Comparison of ENCODE assay signal across 34 mouse cellular contexts in the genomic region with DNA sequence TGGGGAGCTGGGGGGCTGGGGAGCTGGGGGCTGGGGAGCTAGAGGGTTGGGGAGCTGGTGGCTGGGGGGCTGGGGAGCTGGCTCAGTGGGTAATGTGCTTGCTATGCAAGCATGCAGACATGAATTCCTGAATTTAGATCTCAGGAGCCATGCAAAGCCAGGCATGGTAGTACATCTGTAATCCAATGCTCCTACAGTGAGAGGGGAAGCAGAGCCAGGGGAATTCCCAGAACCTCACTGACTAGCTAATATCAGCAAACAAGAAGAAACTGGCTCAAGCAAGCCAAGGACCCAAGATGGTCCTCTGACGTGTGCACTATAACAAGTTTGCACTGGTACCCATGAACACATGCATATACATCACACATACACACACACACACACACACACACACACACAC. TPM values are rescaled to one million over a fixed set of nuclear protein-coding genes. Genes with fewer than 3 reads are reported as not detected.
A peak's percentile ranks its signal among the peaks of the same experiment; 100 is the strongest.
DNase-seq lines count a peak whose midpoint lies in the region; ATAC-seq and TF ChIP-seq lines count a peak whose summit lies in the region.
"Had no signal": no experiment of that assay in that cellular context is flagged by ENCODE, and none has a peak within 500 bp of the region (broad histone marks: within the 10 kb centered on the region; RNA-seq: fewer than 3 reads in every experiment).

No protein-coding gene starts in this region.

- DNase-seq in embryonic facial prominence, embryonic 11.5 days (ENCODE audit: low spot score), result peak; percentile 22
- no peak for DNase-seq in embryonic facial prominence, embryonic 10.5 days (ENCODE audit: low spot score)
- no peak for DNase-seq in hindbrain, embryonic 10.5 days (ENCODE audit: low spot score)
- no peak for DNase-seq in hindbrain, embryonic 14.5 days (ENCODE audit: low spot score)
- DNase-seq in 3T3-L1 (ENCODE audit: low read depth, low spot score), result peak; percentile 20
- peak; percentile 54 for DNase-seq in limb, embryonic 14.5 days (ENCODE audit: low spot score)
- no peak for DNase-seq in thymus, adult 2 months
- DNase-seq: adrenal gland, adult 2 months; adrenal gland, postnatal 36 days; cerebellum, adult 18-20 months; cerebellum, postnatal 14 days; gastrocnemius, adult 2 months; heart, postnatal 10 days; kidney, adult 9 months; kidney, postnatal 10 days; layer of hippocampus, adult 9-11 months; liver, postnatal 0 days; lung, postnatal 36 days; right cerebral cortex, postnatal 4 days had no signal

- TF ChIP-seq CTCF in thymus, adult 2 months (IDR thresholded peaks at IDR 0.05; ENCODE audit: borderline replicate concordance, control insufficient read depth, extremely low read depth, insufficient read depth, low read length, poor library complexity), result no peak

- H3K27me3 ChIP-seq in embryonic facial prominence, embryonic 11.5 days (ENCODE audit: control insufficient read depth, insufficient read depth, low read length), result no peaks in the 10 kb centered on the region
- H3K27me3 ChIP-seq in embryonic facial prominence, embryonic 10.5 days (replicated peaks; ENCODE audit: low read depth, poor library complexity, severe bottlenecking), result no peaks in the 10 kb centered on the region
- H3K27me3 ChIP-seq in hindbrain, embryonic 10.5 days (ENCODE audit: insufficient read depth, poor library complexity, severe bottlenecking), result no peaks in the 10 kb centered on the region
- no peaks in the 10 kb centered on the region for H3K27me3 ChIP-seq in hindbrain, embryonic 14.5 days (ENCODE audit: control insufficient read depth, insufficient read depth, low read length)
- no peaks in the 10 kb centered on the region for H3K27me3 ChIP-seq in limb, embryonic 14.5 days (ENCODE audit: control insufficient read depth, insufficient read depth, low read length)
- H3K27me3 ChIP-seq in thymus, adult 2 months (ENCODE audit: control insufficient read depth, insufficient read depth, low read length), result no peaks in the 10 kb centered on the region
- H3K27me3 ChIP-seq: forebrain, embryonic 15.5 days; limb, embryonic 12.5 days; liver, embryonic 12.5 days; neural tube, embryonic 13.5 days had no signal

- TF ChIP-seq POLR2A in limb, embryonic 14.5 days (IDR thresholded peaks at IDR 0.05; ENCODE audit: borderline replicate concordance, extremely low read depth, insufficient read depth, insufficient read length), result no peak
- no peak for TF ChIP-seq POLR2A in thymus, adult 2 months (IDR thresholded peaks at IDR 0.05; ENCODE audit: control insufficient read depth, extremely low read depth, insufficient read depth, low read length, poor library complexity)

- H3K27ac ChIP-seq in embryonic facial prominence, embryonic 11.5 days (replicated peaks; ENCODE audit: low read depth, low read length), result no peak overlapping the region
- no peak overlapping the region for H3K27ac ChIP-seq in embryonic facial prominence, embryonic 10.5 days (replicated peaks)
- H3K27ac ChIP-seq in hindbrain, embryonic 10.5 days, result peak overlapping the region; percentile 35; the same call in 1 of the 2 replicates
- H3K27ac ChIP-seq in hindbrain, embryonic 14.5 days, result no peak overlapping the region
- no peak overlapping the region for H3K27ac ChIP-seq in limb, embryonic 14.5 days (replicated peaks; ENCODE audit: low read depth, low read length)
- no peak overlapping the region for H3K27ac ChIP-seq in thymus, adult 2 months (ENCODE audit: control insufficient read depth, insufficient read depth, low read length)
- H3K27ac ChIP-seq: forebrain, embryonic 10.5 days; forebrain, embryonic 15.5 days; gastrocnemius, adult 2 months; limb, embryonic 12.5 days; liver, embryonic 12.5 days; neural tube, embryonic 13.5 days had no signal

- WGBS in embryonic facial prominence, embryonic 11.5 days, result 69% methylated on average over 1 of the region's 1 CpGs
- WGBS in embryonic facial prominence, embryonic 10.5 days, result 76% methylated on average over 1 of the region's 1 CpGs
- WGBS in hindbrain, embryonic 10.5 days, result 79% methylated on average over 1 of the region's 1 CpGs
- WGBS in hindbrain, embryonic 14.5 days, result 85% methylated on average over 1 of the region's 1 CpGs
- 64% methylated on average over 1 of the region's 1 CpGs for WGBS in limb, embryonic 14.5 days
- WGBS in thymus, adult 2 months, result 92% methylated on average over 1 of the region's 1 CpGs

- H3K4me3 ChIP-seq in embryonic facial prominence, embryonic 11.5 days (ENCODE audit: low read depth, low read length), result no peak overlapping the region
- no peak overlapping the region for H3K4me3 ChIP-seq in embryonic facial prominence, embryonic 10.5 days
- H3K4me3 ChIP-seq in hindbrain, embryonic 10.5 days, result no peak overlapping the region
- no peak overlapping the region for H3K4me3 ChIP-seq in hindbrain, embryonic 14.5 days (replicated peaks; ENCODE audit: low read length)
- H3K4me3 ChIP-seq in limb, embryonic 14.5 days (replicated peaks; ENCODE audit: low read length), result no peak overlapping the region
- H3K4me3 ChIP-seq in thymus, adult 2 months (ENCODE audit: control insufficient read depth, insufficient read depth, low read length), result no peak overlapping the region
- H3K4me3 ChIP-seq: forebrain, embryonic 10.5 days; forebrain, embryonic 15.5 days; gastrocnemius, adult 2 months; limb, embryonic 12.5 days; liver, embryonic 12.5 days; neural tube, embryonic 13.5 days had no signal

- no peaks in the 10 kb centered on the region for H3K9me3 ChIP-seq in embryonic facial prominence, embryonic 11.5 days (replicated peaks; ENCODE audit: control insufficient read depth, low read length)
- H3K9me3 ChIP-seq in embryonic facial prominence, embryonic 10.5 days, result no peaks in the 10 kb centered on the region
- H3K9me3 ChIP-seq in hindbrain, embryonic 10.5 days, result no peaks in the 10 kb centered on the region
- no peaks in the 10 kb centered on the region for H3K9me3 ChIP-seq in hindbrain, embryonic 14.5 days (ENCODE audit: control insufficient read depth, low read length)
- no peaks in the 10 kb centered on the region for H3K9me3 ChIP-seq in limb, embryonic 14.5 days (ENCODE audit: control insufficient read depth, low read length)
- H3K9me3 ChIP-seq: forebrain, embryonic 10.5 days; forebrain, embryonic 15.5 days; limb, embryonic 12.5 days; liver, embryonic 12.5 days; neural tube, embryonic 13.5 days had no signal

- no peak overlapping the region for H3K9ac ChIP-seq in embryonic facial prominence, embryonic 11.5 days (replicated peaks; ENCODE audit: low read length)
- no peak overlapping the region for H3K9ac ChIP-seq in hindbrain, embryonic 14.5 days
- no peak overlapping the region for H3K9ac ChIP-seq in limb, embryonic 14.5 days (ENCODE audit: low read depth, low read length, severe bottlenecking)
- H3K9ac ChIP-seq: forebrain, embryonic 15.5 days; limb, embryonic 12.5 days; liver, embryonic 12.5 days; liver, postnatal 0 days; neural tube, embryonic 13.5 days had no signal

- ATAC-seq in embryonic facial prominence, embryonic 11.5 days (replicated peaks; ENCODE audit: insufficient number of reproducible peaks, low FRiP score, low TSS enrichment, low read depth), result no peak
- no peak for ATAC-seq in hindbrain, embryonic 14.5 days (ENCODE audit: low FRiP score)
- 0 out of 2 replicates have a peak, but pooled peaks have one; percentile 47 for ATAC-seq in limb, embryonic 14.5 days (ENCODE audit: low FRiP score, low read depth)
- ATAC-seq: forebrain, embryonic 15.5 days; intestine, embryonic 16.5 days; liver, embryonic 12.5 days; liver, postnatal 0 days had no signal

- H3K4me2 ChIP-seq in embryonic facial prominence, embryonic 11.5 days (ENCODE audit: low read depth, low read length), result no peak overlapping the region
- H3K4me2 ChIP-seq in hindbrain, embryonic 14.5 days (replicated peaks), result no peak overlapping the region
- H3K4me2 ChIP-seq in limb, embryonic 14.5 days (replicated peaks; ENCODE audit: low read depth, low read length, severe bottlenecking), result no peak overlapping the region
- H3K4me2 ChIP-seq: forebrain, embryonic 15.5 days; heart, embryonic 11.5 days; limb, embryonic 12.5 days; liver, embryonic 12.5 days; midbrain, embryonic 11.5 days; neural tube, embryonic 13.5 days had no signal

- no peaks in the 10 kb centered on the region for H3K36me3 ChIP-seq in embryonic facial prominence, embryonic 11.5 days (replicated peaks; ENCODE audit: control insufficient read depth, insufficient read depth, low read depth, low read length)
- no peaks in the 10 kb centered on the region for H3K36me3 ChIP-seq in embryonic facial prominence, embryonic 10.5 days (replicated peaks)
- no peaks in the 10 kb centered on the region for H3K36me3 ChIP-seq in hindbrain, embryonic 10.5 days
- no peaks in the 10 kb centered on the region for H3K36me3 ChIP-seq in hindbrain, embryonic 14.5 days (replicated peaks; ENCODE audit: control insufficient read depth, insufficient read depth)
- H3K36me3 ChIP-seq in limb, embryonic 14.5 days (ENCODE audit: control insufficient read depth, insufficient read depth, low read length), result no peaks in the 10 kb centered on the region
- no peaks in the 10 kb centered on the region for H3K36me3 ChIP-seq in thymus, adult 2 months (ENCODE audit: control insufficient read depth, insufficient read depth, low read length)
- H3K36me3 ChIP-seq: forebrain, embryonic 10.5 days; forebrain, embryonic 15.5 days; limb, embryonic 12.5 days; liver, embryonic 12.5 days; neural tube, embryonic 13.5 days had no signal

- no peaks in the 10 kb centered on the region for H3K4me1 ChIP-seq in embryonic facial prominence, embryonic 11.5 days (ENCODE audit: control insufficient read depth, insufficient read depth, low read length)
- H3K4me1 ChIP-seq in embryonic facial prominence, embryonic 10.5 days, result peaks cover 16% of the 10 kb centered on the region
- H3K4me1 ChIP-seq in hindbrain, embryonic 10.5 days (replicated peaks), result peaks cover 11% of the 10 kb centered on the region
- H3K4me1 ChIP-seq in hindbrain, embryonic 14.5 days (replicated peaks; ENCODE audit: control insufficient read depth, insufficient read depth, low read length), result no peaks in the 10 kb centered on the region
- no peaks in the 10 kb centered on the region for H3K4me1 ChIP-seq in limb, embryonic 14.5 days (ENCODE audit: control insufficient read depth, insufficient read depth, low read length)
- no peaks in the 10 kb centered on the region for H3K4me1 ChIP-seq in thymus, adult 2 months (replicated peaks; ENCODE audit: control insufficient read depth, insufficient read depth, low read length)
- H3K4me1 ChIP-seq: forebrain, embryonic 15.5 days; neural tube, embryonic 13.5 days had no signal

RNA-seq across cellular contexts. Expression of gene Gm8439, which starts 13.2 kb away (rescaled TPM):
- polyA plus RNA-seq in embryonic facial prominence, embryonic 11.5 days (2014; fragmentation: Nextera tagmentation; extraction: Ambion mirVana), result not detected in 2 replicates
- not detected in 2 replicates for polyA plus RNA-seq in embryonic facial prominence, embryonic 10.5 days (2016; fragmentation: Nextera tagmentation; extraction: Ambion mirVana)
- polyA plus RNA-seq in hindbrain, embryonic 10.5 days (2016; fragmentation: Nextera tagmentation; extraction: Ambion mirVana), result not detected in 2 replicates
- not detected in 2 replicates for polyA plus RNA-seq in hindbrain, embryonic 14.5 days (2014; fragmentation: Nextera tagmentation; extraction: Ambion mirVana)
- polyA plus RNA-seq in limb, embryonic 14.5 days (2012; rRNA removed), result not detected in 2 replicates
- not detected in 2 replicates for polyA plus RNA-seq in limb, embryonic 14.5 days (2014; fragmentation: Nextera tagmentation; extraction: Ambion mirVana)
- polyA plus RNA-seq in thymus, adult 2 months (2012; rRNA removed), result not detected in 2 replicates
- polyA plus RNA-seq: adrenal gland, adult 2 months; brain, embryonic 14.5 days; cortical plate, adult 2 months; forebrain, embryonic 10.5 days; forebrain, embryonic 15.5 days; frontal cortex, adult 2 months; intestine, embryonic 16.5 days; limb, embryonic 12.5 days; liver, embryonic 12.5 days; lung, embryonic 16.5 days; midbrain, embryonic 11.5 days; neural tube, embryonic 13.5 days; stomach, embryonic 14.5 days; testis, adult 2 months; urinary bladder, adult 2 months had no signal

RNA-seq across cellular contexts. Expression of gene Ctps, which starts 31.7 kb away (rescaled TPM):
- polyA plus RNA-seq in embryonic facial prominence, embryonic 11.5 days (2014; fragmentation: Nextera tagmentation; extraction: Ambion mirVana), result 143 and 145 TPM in 2 replicates
- polyA plus RNA-seq in embryonic facial prominence, embryonic 10.5 days (2016; fragmentation: Nextera tagmentation; extraction: Ambion mirVana), result 135 and 145 TPM in 2 replicates
- 117 and 134 TPM in 2 replicates for polyA plus RNA-seq in hindbrain, embryonic 10.5 days (2016; fragmentation: Nextera tagmentation; extraction: Ambion mirVana)
- 87.0 and 103 TPM in 2 replicates for polyA plus RNA-seq in hindbrain, embryonic 14.5 days (2014; fragmentation: Nextera tagmentation; extraction: Ambion mirVana)
- 42.4 and 48.3 TPM in 2 replicates for polyA plus RNA-seq in limb, embryonic 14.5 days (2012; rRNA removed)
- polyA plus RNA-seq in limb, embryonic 14.5 days (2014; fragmentation: Nextera tagmentation; extraction: Ambion mirVana), result 77.6 and 83.9 TPM in 2 replicates
- polyA plus RNA-seq in thymus, adult 2 months (2012; rRNA removed), result 13.8 and 14.7 TPM in 2 replicates

Comparison
In these comparisons a context has a peak if more than half of its experiments do, and no peak if none do; other contexts are left out.
1. DNase-seq: peak in embryonic facial prominence, embryonic 11.5 days (single experiment), 3T3-L1 (single experiment) and limb, embryonic 14.5 days (single experiment); none in embryonic facial prominence, embryonic 10.5 days (single experiment), hindbrain, embryonic 10.5 days (single experiment), hindbrain, embryonic 14.5 days (single experiment) and thymus, adult 2 months (single experiment).